Comparison of ENCODE assay signal across 31 mouse cellular contexts in the genomic region with DNA sequence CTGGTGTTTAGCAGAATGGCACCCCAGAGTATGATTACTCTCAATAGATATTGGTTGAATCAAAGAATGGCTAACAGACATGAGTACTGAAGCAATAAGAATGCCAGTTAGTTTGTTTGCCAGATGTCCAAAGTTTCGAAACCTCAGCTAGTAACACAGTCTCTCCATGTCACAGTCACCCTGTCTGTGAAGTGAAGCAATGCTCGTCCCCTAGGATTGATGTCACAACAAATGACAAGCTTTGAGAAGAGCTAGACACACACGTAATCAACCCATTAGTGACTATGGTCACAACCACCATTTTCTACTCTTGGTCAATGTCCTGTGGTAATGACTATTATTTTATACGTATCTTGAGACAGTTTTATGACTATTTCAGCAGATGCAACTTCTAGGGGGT.
DNase-seq lines count a peak whose midpoint lies in the region; ATAC-seq and TF ChIP-seq lines count a peak whose summit lies in the region.
"Had no signal": no experiment of that assay in that cellular context is flagged by ENCODE, and none has a peak within 500 bp of the region (broad histone marks: within the 10 kb centered on the region; RNA-seq: fewer than 3 reads in every experiment).

No protein-coding gene starts in this region.

- no peaks in the 10 kb centered on the region for H3K9me3 ChIP-seq in lung, embryonic 14.5 days (ENCODE audit: low read depth, low read length)
- H3K9me3 ChIP-seq: embryonic facial prominence, embryonic 10.5 days; embryonic facial prominence, embryonic 15.5 days; forebrain, embryonic 13.5 days; G1E; heart, embryonic 12.5 days; hindbrain, embryonic 15.5 days; limb, embryonic 10.5 days; limb, embryonic 15.5 days had no signal

- DNase-seq in adrenal gland, postnatal 10 days: peak; percentile 34
- no peak for DNase-seq in adrenal gland, adult 8-10 months
- DNase-seq in lung, embryonic 14.5 days: peak; percentile 15
- no peak for DNase-seq in lung, adult 2 months
- DNase-seq in lung, postnatal 25 days (ENCODE audit: low spot score): peak; percentile 35
- DNase-seq in gastrocnemius, adult 18-20 months (ENCODE audit: low spot score): no peak
- no peak for DNase-seq in right cerebral cortex, postnatal 10 days (ENCODE audit: low spot score in 2 of 2)
- no peak for DNase-seq in left cerebral cortex, adult 9 months (ENCODE audit: low spot score in 2 of 2)
- DNase-seq: cerebellum, adult 2 months; cerebellum, postnatal 14 days; gastrocnemius, postnatal 14 days; heart, adult 2 months; heart, postnatal 4 days; kidney, adult 2 months; kidney, postnatal 4 days; right cerebral cortex, adult 18-20 months; right cerebral cortex, postnatal 4 days; thymus, adult 18-20 months; thymus, postnatal 25 days had no signal

- WGBS in lung, embryonic 14.5 days: 65% methylated on average over 4 of the region's 4 CpGs
- 73% methylated on average over 4 of the region's 4 CpGs for WGBS in lung, adult 2 months

- no peak overlapping the region for H3K4me3 ChIP-seq in lung, embryonic 14.5 days (ENCODE audit: low read depth, low read length)
- no peak overlapping the region for H3K4me3 ChIP-seq in lung, adult 2 months (replicated peaks; ENCODE audit: extremely low read depth, low read depth, low read length)
- H3K4me3 ChIP-seq: embryonic facial prominence, embryonic 10.5 days; embryonic facial prominence, embryonic 15.5 days; forebrain, embryonic 13.5 days; heart, adult 2 months; heart, embryonic 12.5 days; hindbrain, embryonic 15.5 days; limb, embryonic 10.5 days; limb, embryonic 15.5 days had no signal

- TF ChIP-seq CTCF in lung, embryonic 14.5 days (IDR thresholded peaks at IDR 0.05; ENCODE audit: low read depth): no peak
- TF ChIP-seq CTCF in lung, adult 2 months (IDR thresholded peaks at IDR 0.05; ENCODE audit: insufficient read depth, low read length): no peak

- no peaks in the 10 kb centered on the region for H3K4me1 ChIP-seq in lung, embryonic 14.5 days (ENCODE audit: insufficient read depth)
- no peaks in the 10 kb centered on the region for H3K4me1 ChIP-seq in lung, adult 2 months (ENCODE audit: control insufficient read depth, insufficient read depth, low read length)

- TF ChIP-seq POLR2A in lung, adult 2 months (IDR thresholded peaks at IDR 0.05; ENCODE audit: borderline replicate concordance, extremely low read depth, low read depth, low read length): no peak

- no peaks in the 10 kb centered on the region for H3K36me3 ChIP-seq in lung, embryonic 14.5 days (ENCODE audit: insufficient read depth)
- H3K36me3 ChIP-seq: embryonic facial prominence, embryonic 10.5 days; embryonic facial prominence, embryonic 15.5 days; G1E; heart, embryonic 12.5 days; hindbrain, embryonic 15.5 days; limb, embryonic 10.5 days; limb, embryonic 15.5 days had no signal

- no peaks in the 10 kb centered on the region for H3K27me3 ChIP-seq in lung, embryonic 14.5 days (ENCODE audit: insufficient read depth, low read length)
- H3K27me3 ChIP-seq: forebrain, embryonic 13.5 days; heart, embryonic 12.5 days; hindbrain, embryonic 15.5 days; limb, embryonic 15.5 days had no signal

- no peak overlapping the region for H3K9ac ChIP-seq in lung, embryonic 14.5 days
- H3K9ac ChIP-seq: embryonic facial prominence, embryonic 15.5 days; forebrain, embryonic 13.5 days; heart, embryonic 12.5 days; hindbrain, embryonic 15.5 days; limb, embryonic 15.5 days had no signal

- no peak overlapping the region for H3K27ac ChIP-seq in lung, embryonic 14.5 days (ENCODE audit: low read depth)
- H3K27ac ChIP-seq: embryonic facial prominence, embryonic 10.5 days; embryonic facial prominence, embryonic 15.5 days; forebrain, embryonic 13.5 days; heart, adult 2 months; hindbrain, embryonic 15.5 days; kidney, postnatal 0 days; limb, embryonic 10.5 days; limb, embryonic 15.5 days; stomach, postnatal 0 days had no signal

- ATAC-seq in lung, embryonic 14.5 days (ENCODE audit: insufficient read depth): no peak
- ATAC-seq: forebrain, embryonic 13.5 days; midbrain, embryonic 16.5 days had no signal

- H3K4me2 ChIP-seq in lung, embryonic 14.5 days: no peak overlapping the region
- H3K4me2 ChIP-seq: embryonic facial prominence, embryonic 15.5 days; forebrain, embryonic 13.5 days; heart, embryonic 12.5 days; hindbrain, embryonic 15.5 days; limb, embryonic 15.5 days; midbrain, embryonic 11.5 days had no signal

Comparison
In these comparisons a context has a peak if more than half of its experiments do, and no peak if none do; other contexts are left out.
1. DNase-seq: peak in adrenal gland, postnatal 10 days (single experiment), lung, embryonic 14.5 days (single experiment) and lung, postnatal 25 days (single experiment); none in adrenal gland, adult 8-10 months (single experiment), lung, adult 2 months (single experiment), gastrocnemius, adult 18-20 months (single experiment), right cerebral cortex, postnatal 10 days (0 of 2) and left cerebral cortex, adult 9 months (0 of 2).